Mouse (Mus musculus): ENCODE results near the gene Fbxw2.

DNA sequence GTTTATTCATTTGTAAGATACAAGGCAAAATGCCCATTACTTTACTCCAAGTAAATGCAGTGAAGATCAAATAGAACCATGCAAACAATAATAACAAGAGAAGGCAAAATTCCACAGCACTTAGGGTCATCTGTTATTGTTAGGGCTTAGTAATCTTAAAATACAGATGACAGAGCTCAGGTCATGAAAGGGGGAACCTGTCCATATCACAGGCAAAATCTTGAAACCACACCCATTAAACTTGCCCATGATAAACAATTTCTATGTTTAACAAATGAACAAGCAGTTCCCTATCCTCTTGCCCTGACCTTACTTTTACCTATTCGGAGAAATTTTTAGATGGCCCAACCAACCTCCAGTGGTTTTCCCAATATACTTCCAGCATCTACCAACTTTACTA, 16.5 kb downstream of the Fbxw2 start:
- TF ChIP-seq EP300 (IDR thresholded peaks at IDR 0.05; ENCODE audit: insufficient read depth, low read depth, low read length) (no peak), CTCF (IDR thresholded peaks at IDR 0.05; ENCODE audit: low read depth, low read length) (no peak), POLR2A (IDR thresholded peaks at IDR 0.05; ENCODE audit: insufficient read depth, low read length) (no peak)
